Mouse (Mus musculus): Measurements from ENCODE around the gene Urod. TPM values are rescaled to one million over a fixed set of nuclear protein-coding genes. Genes with fewer than 3 reads are reported as not detected.

Gene Urod
- polyA plus RNA-seq, 1 experiment, result 114 TPM

GRCm38 (mm10) chr4:116995131-116995797 is 1.1 kb upstream of the Urod start, which contains the start of gene Hectd3:
Gene Hectd3 (plus strand): TSS chr4:116995317.
- whole genome bisulfite sequencing, result under 1% methylated on average over 58 of the region's 58 CpGs
- Histone ChIP-seq H3K27me3 (replicated peaks; ENCODE audit: control insufficient read depth, insufficient read depth, low read length) (no peaks in the 10 kb centered on the region), H3K4me3 (ENCODE audit: insufficient read depth, low read depth, low read length) (peak within 1 kb of the TSS; percentile 96), H3K36me3 (ENCODE audit: control insufficient read depth, insufficient read depth, low read length) (no peaks in the 10 kb centered on the region), H3K4me1 (ENCODE audit: control insufficient read depth, insufficient read depth, low read length) (peaks cover 13% of the 10 kb centered on the region; the same call in 1 of the 2 replicates), H3K27ac (ENCODE audit: insufficient read depth, low read depth, low read length) (peak within 1 kb of the TSS; percentile 84)
- no peak for TF ChIP-seq CTCF (conservative IDR thresholded peaks at IDR 0.05; ENCODE audit: insufficient read depth, insufficient read length, low read depth, low read length)
- no peak for TF ChIP-seq POLR2A (IDR thresholded peaks at IDR 0.05; ENCODE audit: low read depth, low read length)
- DNase-seq, result peak; percentile 83

- 5% methylated on average over 7 of the region's 7 CpGs for WGBS
- no peak overlapping the region for H3K27ac ChIP-seq (ENCODE audit: insufficient read depth, low read depth, low read length)
- H3K27me3 ChIP-seq (replicated peaks; ENCODE audit: control insufficient read depth, insufficient read depth, low read length), result no peaks in the 10 kb centered on the region
- peak; percentile 86 for DNase-seq
- H3K4me3 ChIP-seq (ENCODE audit: insufficient read depth, low read depth, low read length), result no peak overlapping the region
- H3K4me1 ChIP-seq (ENCODE audit: control insufficient read depth, insufficient read depth, low read length), result peaks cover 13% of the 10 kb centered on the region; the same call in 1 of the 2 replicates
- no peak for TF ChIP-seq POLR2A (IDR thresholded peaks at IDR 0.05; ENCODE audit: low read depth, low read length)
- peak; percentile 95 for TF ChIP-seq CTCF (conservative IDR thresholded peaks at IDR 0.05; ENCODE audit: insufficient read depth, insufficient read length, low read depth, low read length)
- H3K36me3 ChIP-seq (ENCODE audit: control insufficient read depth, insufficient read depth, low read length), result no peaks in the 10 kb centered on the region
These were observed 2.8 kb downstream of the Urod start for GRCm38 (mm10) chr4:116991366-116991765.

GRCm38 (mm10) chr4:116989731-116990130 is 4.5 kb downstream of the Urod start:
- no peak for DNase-seq
- 73% methylated on average over 6 of the region's 6 CpGs for WGBS
- Histone ChIP-seq H3K27ac (ENCODE audit: insufficient read depth, low read depth, low read length) (no peak overlapping the region), H3K4me1 (ENCODE audit: control insufficient read depth, insufficient read depth, low read length) (peaks cover 7% of the 10 kb centered on the region; the same call in 1 of the 2 replicates), H3K4me3 (ENCODE audit: insufficient read depth, low read depth, low read length) (no peak overlapping the region), H3K27me3 (replicated peaks; ENCODE audit: control insufficient read depth, insufficient read depth, low read length) (no peaks in the 10 kb centered on the region), H3K36me3 (ENCODE audit: control insufficient read depth, insufficient read depth, low read length) (no peaks in the 10 kb centered on the region)
- TF ChIP-seq POLR2A (IDR thresholded peaks at IDR 0.05; ENCODE audit: low read depth, low read length), result no peak
- no peak for TF ChIP-seq CTCF (conservative IDR thresholded peaks at IDR 0.05; ENCODE audit: insufficient read depth, insufficient read length, low read depth, low read length)

- H3K4me3 ChIP-seq (ENCODE audit: insufficient read depth, low read depth, low read length), result no peak overlapping the region
- no peaks in the 10 kb centered on the region for H3K27me3 ChIP-seq (replicated peaks; ENCODE audit: control insufficient read depth, insufficient read depth, low read length)
- WGBS, result 73% methylated on average over 5 of the region's 5 CpGs
- TF ChIP-seq POLR2A (IDR thresholded peaks at IDR 0.05; ENCODE audit: low read depth, low read length) (no peak), CTCF (conservative IDR thresholded peaks at IDR 0.05; ENCODE audit: insufficient read depth, insufficient read length, low read depth, low read length) (no peak)
- H3K27ac ChIP-seq (ENCODE audit: insufficient read depth, low read depth, low read length), result no peak overlapping the region
- DNase-seq, result no peak
- H3K36me3 ChIP-seq (ENCODE audit: control insufficient read depth, insufficient read depth, low read length), result no peaks in the 10 kb centered on the region
- no peaks in the 10 kb centered on the region for H3K4me1 ChIP-seq (ENCODE audit: control insufficient read depth, insufficient read depth, low read length)
These were observed 7.1 kb downstream of the Urod start for GRCm38 (mm10) chr4:116987122-116987456.

- H3K4me3 ChIP-seq (ENCODE audit: insufficient read depth, low read depth, low read length), result no peak overlapping the region
- no peaks in the 10 kb centered on the region for H3K36me3 ChIP-seq (ENCODE audit: control insufficient read depth, insufficient read depth, low read length)
- no peak for TF ChIP-seq POLR2A (IDR thresholded peaks at IDR 0.05; ENCODE audit: low read depth, low read length)
- TF ChIP-seq CTCF (conservative IDR thresholded peaks at IDR 0.05; ENCODE audit: insufficient read depth, insufficient read length, low read depth, low read length), result peak; percentile 86
- H3K4me1 ChIP-seq (ENCODE audit: control insufficient read depth, insufficient read depth, low read length), result no peaks in the 10 kb centered on the region
- DNase-seq, result peak; percentile 88
- H3K27me3 ChIP-seq (replicated peaks; ENCODE audit: control insufficient read depth, insufficient read depth, low read length), result no peaks in the 10 kb centered on the region
- 61% methylated on average over 17 of the region's 17 CpGs for WGBS
- H3K27ac ChIP-seq (ENCODE audit: insufficient read depth, low read depth, low read length), result no peak overlapping the region
These were observed 7.7 kb downstream of the Urod start for GRCm38 (mm10) chr4:116986400-116987121.

GRCm38 (mm10) chr4:116985681-116986080 is 8.5 kb downstream of the Urod start:
- Histone ChIP-seq H3K4me3 (ENCODE audit: insufficient read depth, low read depth, low read length) (no peak overlapping the region), H3K27me3 (replicated peaks; ENCODE audit: control insufficient read depth, insufficient read depth, low read length) (no peaks in the 10 kb centered on the region), H3K27ac (ENCODE audit: insufficient read depth, low read depth, low read length) (no peak overlapping the region), H3K4me1 (ENCODE audit: control insufficient read depth, insufficient read depth, low read length) (no peaks in the 10 kb centered on the region), H3K36me3 (ENCODE audit: control insufficient read depth, insufficient read depth, low read length) (no peaks in the 10 kb centered on the region)
- WGBS, result 88% methylated on average over 7 of the region's 7 CpGs
- no peak for DNase-seq
- no peak for TF ChIP-seq CTCF (conservative IDR thresholded peaks at IDR 0.05; ENCODE audit: insufficient read depth, insufficient read length, low read depth, low read length)

GRCm38 (mm10) chr4:116976503-116976902 is 17.7 kb downstream of the Urod start:
- WGBS, result 53% methylated on average over 2 of the region's 2 CpGs
- TF ChIP-seq CTCF (conservative IDR thresholded peaks at IDR 0.05; ENCODE audit: insufficient read depth, insufficient read length, low read depth, low read length), result no peak
- TF ChIP-seq POLR2A (IDR thresholded peaks at IDR 0.05; ENCODE audit: low read depth, low read length), result no peak
- H3K27me3 ChIP-seq (replicated peaks; ENCODE audit: control insufficient read depth, insufficient read depth, low read length), result no peaks in the 10 kb centered on the region
- no peaks in the 10 kb centered on the region for H3K36me3 ChIP-seq (ENCODE audit: control insufficient read depth, insufficient read depth, low read length)
- H3K4me1 ChIP-seq (ENCODE audit: control insufficient read depth, insufficient read depth, low read length), result no peaks in the 10 kb centered on the region
- H3K27ac ChIP-seq (ENCODE audit: insufficient read depth, low read depth, low read length), result no peak overlapping the region
- DNase-seq, result no peak
- H3K4me3 ChIP-seq (ENCODE audit: insufficient read depth, low read depth, low read length), result no peak overlapping the region

Data from kidney, adult 2 months (tissue).